Mouse (Mus musculus) stomach, adult 2 months (tissue): Measurements from ENCODE around the gene Urah. TPM values are rescaled to one million over a fixed set of nuclear protein-coding genes. Genes with fewer than 3 reads are reported as not detected.

Experiments
- polyA plus RNA-seq: library from polyadenylated mRNA; depleted of rRNA; stranded (reverse); fragments of >200 nt; gene quantifications from 2 replicates; pipeline ENCODE4 v1.2.3, GENCODE M21; 2012; rRNA removed

Gene Urah
- polyA plus RNA-seq: 24.9 and 25.9 TPM in 2 replicates

GRCm38 (mm10) chr7:140834968-140835757, at the start of gene Urah:
Gene Urah (plus strand): TSS chr7:140835018.

GRCm38 (mm10) chr7:140787406-140788052, 47.3 kb upstream of the Urah start, which contains the start of gene Syce1:
Gene Syce1 (minus strand): TSS chr7:140787852.

DNA sequence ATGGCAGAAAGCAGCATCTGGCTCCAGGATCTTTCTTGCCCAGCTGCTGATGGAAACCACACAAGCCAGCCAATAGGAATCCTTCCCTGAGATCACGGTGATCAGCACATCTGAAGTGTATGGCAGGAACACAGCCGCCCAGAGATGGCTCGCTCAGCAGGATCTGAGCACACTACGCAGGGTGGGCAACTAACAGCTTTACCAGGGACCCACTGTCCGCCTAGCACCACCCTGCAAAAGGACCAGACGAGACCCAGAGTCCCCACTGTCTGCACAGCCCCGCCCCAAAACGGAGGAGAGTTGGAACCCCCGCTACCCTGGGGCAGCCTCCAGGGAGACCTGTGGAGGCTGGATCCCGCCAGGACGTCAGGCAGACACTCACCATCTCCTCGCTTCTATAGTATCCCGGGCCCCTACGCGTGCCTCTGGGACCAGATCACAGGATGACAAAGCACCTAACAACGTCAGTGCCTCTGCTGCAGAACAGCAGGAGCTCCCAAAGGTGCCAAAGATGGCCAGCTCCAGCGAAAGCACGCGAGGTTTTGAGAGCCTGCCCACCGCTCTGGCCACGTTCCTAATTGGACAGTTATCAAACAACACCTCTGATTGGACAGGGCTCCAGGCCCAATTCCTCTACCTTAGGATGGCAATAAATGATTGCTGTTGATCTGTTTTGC, 13.0 kb upstream of the Urah start, which contains the start of gene Zfp941:
Gene Zfp941 (minus strand): TSS at position 526 of the 677 bp plus-strand sequence.

DNA sequence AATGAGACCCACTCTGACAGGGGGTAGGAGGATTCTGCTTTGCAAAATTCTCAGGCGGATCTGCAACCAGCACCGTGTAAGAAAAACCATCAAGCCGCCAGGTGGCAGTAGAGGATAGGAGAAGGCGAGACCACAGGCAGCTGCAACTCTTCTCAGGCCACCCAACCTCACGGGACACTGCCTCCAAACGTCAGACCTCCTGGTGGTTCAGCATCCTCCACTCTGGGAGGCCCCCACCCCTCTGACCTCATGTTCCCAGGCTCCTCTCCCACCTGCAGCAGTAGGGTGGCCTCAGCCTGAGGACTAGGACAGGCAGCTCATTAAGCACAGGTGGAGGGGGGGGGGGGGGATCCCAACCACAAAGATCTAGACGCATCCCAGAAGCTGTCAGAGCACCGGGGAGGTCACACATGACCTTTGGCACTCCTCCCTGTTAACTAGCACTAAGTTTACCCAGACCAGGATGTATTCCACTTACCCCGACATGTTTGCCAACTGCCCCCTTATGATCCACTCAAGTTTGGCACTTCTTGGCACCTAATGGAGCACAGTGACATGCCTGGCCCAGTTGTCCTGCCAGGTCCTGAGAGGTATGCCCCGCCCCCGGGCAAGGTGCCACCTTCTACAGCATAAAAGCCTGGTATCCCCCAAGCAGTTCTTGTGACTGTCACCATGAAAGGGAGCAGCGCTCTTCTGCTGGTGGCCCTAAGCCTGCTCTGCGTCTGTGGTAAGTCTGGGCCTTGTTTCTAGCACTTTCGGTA, 10.3 kb downstream of the Urah start, which contains the start of gene Scgb1c1:
Gene Scgb1c1 (plus strand): TSS at position 643 of the 761 bp plus-strand sequence.

DNA sequence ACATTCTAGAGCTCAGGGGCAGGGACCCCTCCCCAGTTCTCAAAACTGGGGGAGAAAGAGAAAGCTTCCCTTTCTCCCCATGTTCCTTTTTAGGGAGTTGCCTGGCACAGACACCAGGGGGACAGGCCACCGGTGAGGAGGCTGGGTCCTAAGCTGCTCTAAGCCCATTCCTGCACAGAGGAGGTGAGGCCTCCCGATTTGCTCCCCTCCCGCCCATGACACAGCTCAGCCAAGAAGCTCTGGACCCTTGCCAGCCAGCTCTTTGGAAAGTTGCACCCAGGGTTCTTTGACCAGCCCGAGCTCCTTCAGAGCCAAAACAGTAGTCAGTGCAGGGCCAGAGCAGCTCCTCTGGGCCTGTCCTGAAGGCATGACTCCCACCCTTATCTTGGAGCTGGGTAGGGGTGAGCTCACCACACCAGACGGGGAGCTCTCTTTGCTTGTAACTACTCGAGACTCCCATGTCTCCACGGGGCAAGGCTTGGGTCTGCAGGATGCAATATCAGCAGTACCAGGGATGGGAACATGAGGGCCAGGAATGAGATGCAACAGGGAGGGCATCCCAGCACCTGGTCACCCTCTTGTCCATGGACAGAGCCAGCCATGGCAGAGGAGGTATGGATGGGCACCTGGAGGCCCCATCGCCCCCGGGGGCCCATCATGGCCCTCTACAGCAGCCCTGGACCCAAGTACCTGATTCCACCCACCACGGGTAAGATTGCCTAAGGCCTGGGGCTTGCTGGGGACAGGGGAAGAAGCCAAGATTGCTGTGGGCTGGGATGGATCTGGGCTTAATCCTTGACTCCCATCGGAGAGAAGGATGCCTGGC, 13.2 kb downstream of the Urah start, which contains the start of gene Odf3:
Gene Odf3 (plus strand): TSS at position 51 of the 826 bp plus-strand sequence.

GRCm38 (mm10) chr7:140855860-140856784, 21.3 kb downstream of the Urah start, which contains the start of gene Gm45785:
Gene Gm45785 (minus strand): TSS chr7:140856331.

DNA sequence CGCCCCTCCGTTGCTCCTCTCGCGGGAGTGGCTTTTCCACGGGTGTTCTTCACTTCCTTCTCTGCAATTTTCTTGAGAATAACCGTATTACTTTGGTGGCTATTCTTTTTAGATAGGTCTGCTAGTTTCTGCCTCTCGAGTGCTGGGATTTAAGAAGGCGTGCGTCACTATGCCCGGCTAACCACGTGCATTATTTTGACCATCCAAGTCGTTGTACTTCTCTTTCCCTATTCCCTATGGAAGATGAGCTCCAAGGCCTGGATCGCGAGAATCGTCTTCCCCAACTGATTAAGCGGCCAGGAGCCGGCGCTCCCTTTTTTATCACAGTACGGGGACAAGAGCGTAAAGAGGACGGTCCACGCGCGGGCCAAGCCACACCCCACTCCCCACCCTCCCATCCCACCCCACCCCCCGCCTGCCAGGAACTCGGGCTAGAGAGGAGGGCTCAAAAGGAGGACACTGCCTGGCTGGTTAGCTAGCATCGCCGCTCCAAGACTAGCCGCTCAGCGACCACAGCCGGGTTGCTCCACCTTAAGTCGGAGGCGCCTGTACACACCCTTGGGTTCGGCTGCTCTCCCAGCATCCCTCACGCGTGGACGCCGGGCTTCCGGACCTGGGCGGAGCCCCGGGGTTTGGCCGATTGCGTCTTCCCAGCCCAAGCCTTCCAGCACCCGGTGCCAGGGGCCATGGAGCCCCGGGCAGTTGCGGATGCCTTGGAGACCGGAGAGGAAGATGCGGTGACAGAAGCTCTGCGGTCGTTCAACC, 22.1 kb downstream of the Urah start, which contains the start of gene Ric8a:
Gene Ric8a (plus strand): TSS at position 173 of the 765 bp plus-strand sequence.

GRCm38 (mm10) chr7:140857550-140858505, 23.0 kb downstream of the Urah start, which contains the start of gene Bet1l:
Gene Bet1l (minus strand): TSS chr7:140857577.

DNA sequence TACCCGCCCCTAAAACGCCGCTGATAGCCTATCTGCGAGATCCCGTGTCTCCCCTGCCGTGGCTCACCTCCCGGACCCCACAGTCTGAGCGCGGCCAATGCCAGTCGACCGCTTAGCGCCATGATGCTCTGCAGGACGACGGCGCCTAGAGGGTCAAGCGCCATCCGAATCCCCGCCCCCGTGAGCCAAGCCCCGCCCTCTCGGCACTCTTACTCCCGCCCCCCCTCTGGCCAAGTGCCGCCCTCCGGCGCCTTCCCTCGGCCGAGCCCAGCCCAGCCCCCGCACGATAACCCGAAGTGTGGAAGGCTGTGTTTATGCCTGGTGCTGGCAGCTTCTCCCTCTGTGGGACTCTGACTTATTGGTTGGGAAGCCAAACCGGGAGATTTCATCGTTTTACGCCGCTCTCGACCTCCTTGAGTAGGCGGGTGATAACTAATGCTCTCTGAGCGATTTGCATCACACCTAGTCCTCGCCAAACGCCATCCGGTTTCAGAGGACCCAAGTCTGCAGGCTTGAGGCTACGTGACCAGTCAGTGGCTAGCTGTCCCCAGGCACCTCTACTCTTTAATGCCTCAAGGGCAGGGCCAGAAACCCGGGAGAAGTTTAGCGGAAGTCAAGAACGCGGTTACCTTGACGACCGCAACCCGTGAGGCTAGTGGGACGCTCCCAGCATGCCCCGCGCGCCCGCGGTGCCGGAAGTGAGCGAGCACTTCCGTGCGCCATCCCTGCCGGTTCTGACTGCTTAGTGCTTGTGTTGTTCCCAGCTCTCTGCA, 47.1 kb downstream of the Urah start, which contains the start of the genes Psmd13 and Sirt3:
Gene Psmd13 (plus strand): TSS at position 273 of the 773 bp plus-strand sequence.
Gene Sirt3 (minus strand): TSS at position 614 of the 773 bp plus-strand sequence.

Other genes starting within 250 kb of the Urah start
- not detected in 2 replicates for gene Olfr46, start 233.7 kb upstream of the Urah start, polyA plus RNA-seq
- gene Olfr61, start 206.0 kb upstream of the Urah start, polyA plus RNA-seq: not detected in 2 replicates
- not detected in 2 replicates for gene Olfr53, start 188.6 kb upstream of the Urah start, polyA plus RNA-seq
- gene Olfr539, start 175.1 kb upstream of the Urah start, polyA plus RNA-seq: not detected in 2 replicates
- not detected in 2 replicates for gene Olfr45, start 153.1 kb upstream of the Urah start, polyA plus RNA-seq
- not detected in 2 replicates for gene Olfr541, start 137.8 kb upstream of the Urah start, polyA plus RNA-seq
- 0.06 and 0.75 TPM in 2 replicates for gene Cyp2e1, start 71.3 kb upstream of the Urah start, polyA plus RNA-seq
- 0.15 TPM in 1 of 2 replicates, not detected in the other for gene Syce1, start 47.2 kb upstream of the Urah start, polyA plus RNA-seq
- gene Zfp941, start 12.8 kb upstream of the Urah start, polyA plus RNA-seq: 0.01 and 0.02 TPM in 2 replicates
- not detected in 2 replicates for gene Scgb1c1, start 10.5 kb downstream of the Urah start, polyA plus RNA-seq
- not detected in 2 replicates for gene Odf3, start 12.8 kb downstream of the Urah start, polyA plus RNA-seq
- gene Gm45785, start 21.3 kb downstream of the Urah start, polyA plus RNA-seq: not detected in 2 replicates
- gene Ric8a, start 21.9 kb downstream of the Urah start, polyA plus RNA-seq: 38.8 and 38.9 TPM in 2 replicates
- gene Bet1l, start 22.6 kb downstream of the Urah start, polyA plus RNA-seq: 7.5 and 8.6 TPM in 2 replicates
- 26.4 and 30.2 TPM in 2 replicates for gene Psmd13, start 47.0 kb downstream of the Urah start, polyA plus RNA-seq
- gene Sirt3, start 47.3 kb downstream of the Urah start, polyA plus RNA-seq: 12.7 and 14.2 TPM in 2 replicates
- gene Cox8b, start 65.4 kb downstream of the Urah start, polyA plus RNA-seq: 24.9 and 30.2 TPM in 2 replicates
- gene Nlrp6, start 85.9 kb downstream of the Urah start, polyA plus RNA-seq: 0.08 and 0.19 TPM in 2 replicates
- gene Pgghg, start 106.4 kb downstream of the Urah start, polyA plus RNA-seq: 13.5 and 15.5 TPM in 2 replicates
- 0.67 and 1.3 TPM in 2 replicates for gene Ifitm5, start 115.3 kb downstream of the Urah start, polyA plus RNA-seq
- not detected in 2 replicates for gene Gm45717, start 120.9 kb downstream of the Urah start, polyA plus RNA-seq
- 255 and 272 TPM in 2 replicates for gene Ifitm2, start 121.0 kb downstream of the Urah start, polyA plus RNA-seq
- 46.7 and 48.2 TPM in 2 replicates for gene Ifitm1, start 132.2 kb downstream of the Urah start, polyA plus RNA-seq
- gene Ifitm3, start 175.8 kb downstream of the Urah start, polyA plus RNA-seq: 83.2 and 93.7 TPM in 2 replicates
- 0.83 and 1.1 TPM in 2 replicates for gene Ifitm6, start 182.9 kb downstream of the Urah start, polyA plus RNA-seq
- gene Gm17387, start 194.1 kb downstream of the Urah start, polyA plus RNA-seq: not detected in 2 replicates
- gene B4galnt4, start 226.1 kb downstream of the Urah start, polyA plus RNA-seq: 1.2 and 1.6 TPM in 2 replicates
- gene Pkp3, start 243.2 kb downstream of the Urah start, polyA plus RNA-seq: 87.1 and 93.8 TPM in 2 replicates